Mouse (Mus musculus): ENCODE data around the gene Parp8.
A peak's percentile ranks its signal among the peaks of the same experiment; 100 is the strongest.
"Not testable (repeated sequence)": the region's sequence is repeated elsewhere in the genome, so short reads cannot be mapped to it uniquely, and the experiment has no call there.

The Parp8 gene

GRCm38 (mm10) chr13:116958776-116959589 is 66.4 kb downstream of the Parp8 start:
- DNase-seq: peak; percentile 27

DNA sequence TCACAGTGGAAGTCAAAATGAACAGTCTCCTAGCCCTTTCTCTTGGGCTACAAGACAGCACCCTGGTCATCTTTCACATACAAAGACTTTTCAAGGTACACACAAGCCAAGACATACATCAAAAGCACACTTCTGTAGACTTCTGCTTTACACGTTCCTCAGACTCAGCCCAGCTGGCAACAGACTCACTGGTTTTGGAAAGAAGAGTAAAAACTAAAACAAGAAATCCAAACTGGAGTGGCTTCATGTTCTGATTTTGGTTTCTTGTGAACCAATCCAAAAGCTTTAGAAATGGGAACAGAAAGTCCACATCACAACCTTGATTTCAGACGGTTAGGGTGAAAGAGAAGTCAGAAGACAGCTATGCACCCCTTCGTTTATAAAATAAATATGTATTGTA is 67.8 kb downstream of the Parp8 start:
- no peak for DNase-seq

DNA sequence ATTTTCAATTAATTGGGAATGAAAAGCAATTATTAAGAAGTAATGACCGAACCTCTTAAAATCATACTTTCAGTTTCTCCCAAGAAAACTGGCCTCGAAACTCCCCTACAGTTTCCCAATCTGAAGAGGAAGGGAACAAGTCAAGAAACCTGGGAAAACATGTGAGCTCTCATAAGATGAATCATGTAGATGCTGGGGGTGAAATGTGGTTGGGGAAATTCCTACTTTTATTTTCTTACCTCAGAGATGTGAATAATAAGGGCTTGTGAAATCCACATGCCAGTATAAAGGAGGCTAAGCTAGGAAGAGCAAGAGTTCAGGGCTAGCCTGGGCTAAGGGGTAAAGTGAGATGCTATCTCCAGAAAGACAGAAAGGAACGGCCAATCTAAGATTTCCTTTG is 74.0 kb downstream of the Parp8 start:
- DNase-seq: no peak

DNA sequence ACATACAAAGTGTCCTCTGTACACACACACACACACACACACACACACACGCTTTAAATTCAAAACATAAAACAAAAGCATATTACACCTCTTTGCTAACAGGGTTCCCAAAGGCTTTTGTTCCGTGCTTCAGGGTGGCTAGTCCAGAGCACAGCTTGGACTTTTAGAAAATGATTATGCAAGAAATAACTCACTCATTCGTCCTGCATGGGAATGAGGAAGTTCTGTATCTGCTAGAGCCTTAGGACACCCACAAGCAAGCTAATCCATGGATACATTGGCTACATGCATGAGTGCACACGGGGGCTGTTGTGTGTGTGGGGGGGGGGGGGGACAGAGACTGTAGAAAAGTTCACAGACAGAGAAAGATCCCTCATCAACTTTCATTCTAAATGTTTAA is 75.8 kb downstream of the Parp8 start:
- DNase-seq: peak; percentile 33

DNA sequence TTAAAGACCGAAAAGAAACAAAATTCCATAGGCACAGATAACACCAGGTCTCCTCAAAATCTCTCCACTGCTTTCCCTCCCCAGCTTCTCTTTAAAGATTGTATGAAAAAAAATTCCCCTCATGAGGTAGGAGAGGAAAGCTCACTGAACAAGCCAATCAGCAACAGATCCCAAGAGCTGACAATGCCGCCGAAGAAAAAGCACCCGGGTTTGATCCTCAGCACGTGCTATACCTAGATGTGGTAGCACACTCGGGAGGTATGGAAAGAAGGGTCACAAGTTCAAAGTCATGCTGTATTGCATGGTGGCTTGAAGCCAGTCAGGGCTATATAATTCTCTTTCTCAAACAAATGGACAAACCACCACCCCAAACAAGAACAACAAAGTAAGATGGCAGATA is 76.3 kb downstream of the Parp8 start:
- no peak for DNase-seq

GRCm38 (mm10) chr13:116948299-116948659 is 77.1 kb downstream of the Parp8 start:
- DNase-seq: no peak

- peak; percentile 76 for DNase-seq
These were observed 77.6 kb downstream of the Parp8 start for GRCm38 (mm10) chr13:116947611-116948298.

- no peak for DNase-seq
These were observed 78.8 kb downstream of the Parp8 start for GRCm38 (mm10) chr13:116946566-116946965.

DNA sequence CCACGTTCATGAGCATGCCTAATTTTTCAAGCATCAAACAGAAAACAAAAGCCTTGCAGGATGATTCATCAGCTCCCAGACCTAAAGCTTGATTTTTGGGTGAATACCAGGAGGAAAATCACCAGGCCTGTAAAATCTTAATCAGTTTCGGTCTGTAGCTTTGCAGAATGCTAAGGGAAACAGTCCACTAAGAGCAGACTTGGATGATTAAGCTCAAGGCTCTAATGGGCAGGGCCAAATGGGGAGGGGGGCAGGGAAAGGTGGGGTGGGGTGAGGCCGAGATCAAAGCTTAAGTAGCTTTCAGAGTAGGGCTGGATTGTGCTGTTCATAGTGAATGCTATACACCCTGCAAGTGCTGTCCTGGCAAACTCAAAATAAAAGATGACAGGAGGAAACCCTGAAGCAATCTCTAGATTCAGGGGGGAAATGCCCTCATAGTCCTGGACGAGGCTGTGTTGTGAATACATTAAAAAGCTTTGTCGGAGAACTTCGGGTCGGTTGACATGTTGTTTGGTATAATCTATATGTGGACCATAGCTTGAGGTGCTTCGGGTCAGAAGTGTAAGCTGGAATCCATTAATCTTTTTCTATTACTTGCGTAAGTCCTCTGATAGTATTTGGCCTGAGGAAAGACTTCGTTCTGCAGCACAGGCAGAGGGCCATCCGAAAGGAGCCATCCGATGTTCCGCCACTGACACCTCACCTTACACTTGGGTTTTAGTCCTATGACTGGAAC is 83.9 kb downstream of the Parp8 start:
- no peak for DNase-seq

DNA sequence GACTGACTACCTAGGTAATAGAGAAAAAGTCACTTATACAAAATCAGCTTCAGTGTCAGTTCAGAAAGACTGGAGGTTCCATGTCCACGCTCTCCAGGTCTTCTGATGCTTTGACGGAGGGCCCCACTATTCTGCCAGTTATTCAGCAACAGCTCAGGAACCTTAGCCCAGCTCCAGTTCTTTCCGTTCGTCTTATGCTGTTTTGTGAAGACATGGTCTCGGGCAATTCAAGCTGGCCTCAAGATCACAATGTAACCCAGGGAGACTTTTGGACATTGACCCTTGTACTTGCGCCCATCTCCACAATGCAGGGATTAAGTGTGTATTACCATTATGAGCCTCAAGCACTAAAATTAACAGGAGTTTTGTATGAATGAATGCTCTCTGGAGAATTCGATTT is 84.6 kb downstream of the Parp8 start:
- DNase-seq: peak; percentile 34

GRCm38 (mm10) chr13:116937019-116937418 is 88.3 kb downstream of the Parp8 start:
- not testable (repeated sequence) for DNase-seq

DNA sequence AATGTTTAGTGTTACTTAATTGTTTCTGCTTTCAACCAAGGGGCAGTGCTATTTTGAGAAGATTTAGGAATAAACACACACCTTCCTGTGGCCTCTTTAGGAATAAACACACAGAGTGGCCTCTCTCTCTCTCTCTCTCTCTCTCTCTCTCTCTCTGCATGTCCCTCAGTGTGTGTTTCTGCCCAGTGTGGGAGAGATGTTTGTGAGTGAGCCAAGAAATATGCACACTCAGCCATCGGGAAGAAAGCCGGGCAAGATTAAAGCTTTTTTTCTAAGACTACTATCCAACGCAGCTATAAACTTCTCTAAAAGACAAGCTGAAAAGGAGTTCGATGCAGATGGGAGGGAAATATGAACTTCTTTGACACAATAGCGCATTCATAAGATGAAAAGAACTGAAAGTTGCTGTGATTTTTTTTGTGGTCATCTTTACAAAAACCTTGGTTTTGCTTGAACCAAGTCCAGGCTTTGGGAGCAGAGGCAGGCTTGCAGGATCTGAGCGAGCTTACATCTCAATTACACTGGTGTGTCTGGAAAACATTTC is 107.9 kb downstream of the Parp8 start:
- DNase-seq: no peak

DNA sequence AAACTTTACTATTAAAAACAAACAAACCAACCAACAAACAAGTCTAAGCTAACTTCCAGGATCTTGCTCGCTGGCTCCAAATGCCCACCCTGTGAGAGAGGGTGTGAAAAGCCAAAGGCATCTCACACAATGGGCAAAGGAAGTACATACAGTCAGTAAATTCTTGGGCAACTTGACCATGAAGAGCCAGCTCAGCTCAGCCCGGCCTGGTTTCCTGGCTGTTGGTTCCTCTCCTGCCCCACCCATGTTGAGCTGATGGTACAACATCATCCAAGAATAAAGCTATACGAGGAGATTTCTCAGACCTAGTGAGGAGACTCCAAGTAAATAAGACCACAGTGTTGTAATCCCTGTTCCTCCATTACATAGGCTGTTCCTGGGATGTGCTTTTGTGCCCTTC is 117.1 kb downstream of the Parp8 start:
- no peak for DNase-seq

- DNase-seq: peak; percentile 6
These were observed 121.9 kb downstream of the Parp8 start for GRCm38 (mm10) chr13:116903394-116903793.

DNA sequence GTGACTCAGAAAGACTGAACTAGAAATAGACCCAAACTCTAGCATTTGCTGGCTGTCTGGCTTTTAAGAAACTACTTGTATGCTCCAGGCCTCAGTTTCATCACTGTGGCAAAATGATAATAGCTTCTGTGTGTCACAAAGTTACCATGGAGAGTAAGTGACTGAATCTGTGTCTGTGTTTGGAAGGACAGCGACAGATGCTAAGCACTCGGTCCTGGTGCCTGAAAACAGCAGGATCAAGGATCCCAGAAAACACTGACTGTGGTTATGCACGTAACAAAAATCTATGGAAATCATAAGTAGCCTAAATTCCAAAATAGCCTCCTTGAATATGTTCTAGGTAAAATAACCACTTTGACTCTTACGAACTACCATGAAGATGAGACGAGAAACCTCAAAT is 126.9 kb downstream of the Parp8 start:
- DNase-seq: no peak

- no peak for DNase-seq
These were observed 127.6 kb downstream of the Parp8 start for GRCm38 (mm10) chr13:116897711-116898110.

GRCm38 (mm10) chr13:116884422-116884942 is 140.9 kb downstream of the Parp8 start:
- DNase-seq: no peak

DNA sequence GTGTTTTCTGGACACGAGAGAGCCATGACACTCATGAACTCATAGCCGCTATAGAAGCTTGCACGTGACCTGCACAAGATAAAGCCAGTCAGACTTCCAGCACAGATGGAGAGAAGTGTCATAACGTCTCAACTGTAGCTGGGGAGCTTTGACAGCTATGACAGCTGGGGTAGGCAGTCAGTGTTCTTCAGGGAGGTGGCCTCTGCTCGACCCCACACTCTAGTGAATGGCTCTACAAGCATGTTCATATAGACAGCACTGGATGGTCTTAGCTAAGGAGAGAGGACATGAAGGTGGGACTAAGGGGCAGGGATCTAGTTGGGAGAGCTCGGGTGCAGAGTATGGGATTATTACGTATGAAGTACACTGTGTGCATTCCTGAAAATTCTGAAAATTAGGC is 143.1 kb downstream of the Parp8 start:
- DNase-seq: no peak

DNA sequence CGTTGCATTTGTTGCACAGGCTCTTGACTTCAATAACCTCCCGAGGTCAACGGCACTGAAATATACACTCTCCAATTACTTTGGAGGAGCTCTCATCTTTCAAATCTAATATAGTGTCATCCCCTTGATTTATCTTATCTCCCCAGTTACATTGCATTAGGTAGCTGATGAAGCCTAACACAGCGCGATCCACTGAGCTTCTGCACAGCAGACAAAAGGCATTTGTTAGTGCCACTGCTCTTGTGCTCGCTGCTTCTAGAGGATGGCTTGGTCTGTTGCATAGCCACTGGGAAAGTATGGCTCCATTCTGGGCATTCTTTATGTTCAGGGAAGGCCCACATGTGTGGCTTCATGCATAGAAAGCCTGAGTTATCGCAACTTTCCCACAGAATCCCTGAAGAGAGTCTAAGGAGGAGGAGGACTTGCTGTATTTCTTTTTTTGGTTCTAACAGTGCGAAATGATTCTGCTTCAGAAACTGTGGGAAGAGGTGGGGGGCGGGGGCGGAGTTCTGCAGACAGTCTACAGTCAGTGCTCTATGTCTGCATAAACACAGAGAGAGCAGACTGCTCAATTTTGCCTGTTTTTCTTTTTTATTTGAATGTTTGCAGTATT is 145.7 kb downstream of the Parp8 start:
- DNase-seq: no peak

DNA sequence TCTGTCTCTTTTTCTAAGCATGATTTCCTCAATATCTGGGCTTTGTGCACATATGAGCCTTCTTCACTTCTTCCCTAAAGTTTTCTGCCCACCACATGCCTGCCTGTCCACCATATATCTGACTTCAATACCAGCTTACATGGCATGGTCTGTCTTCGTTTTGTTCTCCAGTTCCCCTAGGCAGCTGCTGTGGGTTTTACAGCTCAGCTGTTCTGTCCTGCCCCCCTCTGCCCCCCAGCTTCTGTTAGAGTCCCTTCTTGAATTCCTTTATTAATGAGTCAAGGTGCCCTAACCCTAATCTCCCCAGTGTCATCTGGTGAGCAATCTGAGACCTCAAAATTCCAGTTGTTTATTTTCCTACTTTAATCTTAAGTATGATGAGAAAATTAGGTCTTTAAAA is 155.1 kb downstream of the Parp8 start:
- DNase-seq: no peak

DNA sequence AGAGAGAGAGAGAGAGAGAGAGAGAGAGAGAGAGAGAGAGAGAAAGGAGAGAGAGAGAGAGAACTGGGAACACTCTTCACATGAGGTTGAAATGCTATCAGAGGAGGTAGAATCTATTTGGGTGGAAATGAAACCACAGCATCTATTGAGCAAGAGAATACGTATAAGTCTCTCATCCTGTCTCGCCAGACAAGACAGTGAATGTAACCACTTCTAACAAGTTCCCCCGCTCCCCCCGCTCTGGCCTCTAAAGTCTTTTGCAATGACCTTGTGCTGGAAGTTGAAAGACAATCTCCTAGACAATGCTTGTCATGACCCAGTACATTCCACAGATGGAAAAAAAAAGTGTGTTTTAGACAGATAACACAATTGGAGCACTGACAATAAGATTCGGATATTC is 181.4 kb downstream of the Parp8 start:
- no peak for DNase-seq

DNA sequence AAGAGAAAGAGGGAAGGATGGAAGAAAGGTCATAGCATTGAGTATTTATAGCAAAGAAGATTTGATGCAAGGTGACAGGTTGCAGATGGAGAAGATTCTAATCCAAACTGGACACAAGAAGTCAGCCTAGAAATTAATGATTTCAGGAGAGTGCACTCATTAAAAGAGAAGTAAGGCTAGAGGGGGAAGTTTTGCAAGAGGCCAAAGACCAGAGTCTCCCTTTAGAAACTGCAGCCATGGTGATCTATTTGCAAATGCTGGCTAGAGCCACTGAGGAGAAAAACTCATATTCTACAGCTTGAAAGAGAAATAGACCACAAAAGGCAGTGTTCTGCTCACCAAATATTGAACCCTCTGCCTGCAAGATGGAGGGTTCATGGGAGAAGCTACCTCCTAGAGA is 194.4 kb downstream of the Parp8 start:
- DNase-seq: no peak

- no peak for DNase-seq
These were observed 196.3 kb downstream of the Parp8 start for GRCm38 (mm10) chr13:116829015-116829414.
